Mouse (Mus musculus): ENCODE measurements around the gene Srcap.
A peak's percentile ranks its signal among the peaks of the same experiment; 100 is the strongest.
"Not testable (repeated sequence)": the region's sequence is repeated elsewhere in the genome, so short reads cannot be mapped to it uniquely, and the experiment has no call there.

The Srcap gene

DNA sequence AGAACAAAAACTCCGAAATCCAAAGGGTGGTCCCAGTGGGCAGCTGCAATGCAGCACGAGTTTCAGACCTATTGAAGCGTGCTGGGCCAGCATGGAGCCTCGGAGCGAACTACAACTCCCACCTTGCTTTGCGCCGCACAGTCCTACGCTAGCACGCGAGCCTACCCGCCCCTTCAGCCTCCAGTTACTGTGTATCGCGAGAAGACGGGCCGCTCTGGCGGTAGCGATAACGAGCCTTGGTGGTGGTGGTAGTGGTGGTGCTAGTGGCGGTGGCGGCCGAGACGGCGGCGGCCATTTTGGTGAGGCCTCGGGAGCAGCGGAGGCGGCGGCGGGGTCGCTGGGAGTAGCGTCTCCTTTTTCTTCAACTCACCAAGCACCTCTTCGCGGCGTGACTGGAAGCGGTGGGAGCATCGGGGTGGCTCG, at the start of gene Srcap:
Gene Srcap (plus strand): TSS at position 176 of the 423 bp plus-strand sequence.
- DNase-seq (ENCODE audit: inconsistent age in 2 of 2, low spot score in 1 of 2) = peak; percentile 97 to 98

DNA sequence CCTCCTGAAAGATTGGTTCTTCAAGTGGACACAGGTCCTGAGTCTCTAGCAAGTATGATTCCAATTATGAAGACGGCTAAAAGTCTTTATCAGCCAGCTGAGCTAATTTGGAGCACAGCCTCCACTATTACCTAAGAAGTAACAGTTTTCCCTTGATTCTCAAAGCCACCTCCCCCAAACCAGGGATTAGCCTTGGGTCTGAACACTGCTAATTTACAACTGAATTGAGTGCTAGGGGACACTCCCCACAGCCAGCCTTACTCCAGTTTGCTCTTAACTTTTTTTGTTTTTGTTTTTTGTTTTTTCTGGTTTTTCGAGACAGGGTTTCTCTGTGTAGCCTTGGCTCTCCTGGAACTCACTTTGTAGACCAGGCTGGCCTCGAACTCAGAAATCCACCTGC, 46.6 kb upstream of the Srcap start:
- no peak for DNase-seq (ENCODE audit: inconsistent age in 2 of 2, low spot score in 1 of 2)

DNA sequence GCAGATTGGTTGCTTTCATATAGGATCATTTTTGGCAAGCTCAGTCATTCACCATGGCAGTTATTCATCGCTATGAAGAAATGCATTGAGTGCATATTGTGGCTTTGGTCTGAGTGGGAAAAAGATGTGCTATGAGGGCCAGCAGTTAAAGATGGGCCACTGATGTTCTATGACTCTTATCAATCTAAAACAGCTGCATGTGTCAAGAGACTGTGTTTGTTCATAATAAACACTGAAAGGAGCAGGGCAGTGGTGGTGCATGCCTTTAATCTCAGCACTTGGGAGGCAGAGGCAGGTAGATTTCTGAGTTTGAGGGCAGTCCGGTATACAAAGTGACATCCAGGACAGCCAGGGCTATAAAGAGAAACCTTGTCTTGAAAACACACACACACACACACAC, 46.1 kb upstream of the Srcap start:
- DNase-seq (ENCODE audit: inconsistent age in 2 of 2, low spot score in 1 of 2) = not testable (repeated sequence)

DNA sequence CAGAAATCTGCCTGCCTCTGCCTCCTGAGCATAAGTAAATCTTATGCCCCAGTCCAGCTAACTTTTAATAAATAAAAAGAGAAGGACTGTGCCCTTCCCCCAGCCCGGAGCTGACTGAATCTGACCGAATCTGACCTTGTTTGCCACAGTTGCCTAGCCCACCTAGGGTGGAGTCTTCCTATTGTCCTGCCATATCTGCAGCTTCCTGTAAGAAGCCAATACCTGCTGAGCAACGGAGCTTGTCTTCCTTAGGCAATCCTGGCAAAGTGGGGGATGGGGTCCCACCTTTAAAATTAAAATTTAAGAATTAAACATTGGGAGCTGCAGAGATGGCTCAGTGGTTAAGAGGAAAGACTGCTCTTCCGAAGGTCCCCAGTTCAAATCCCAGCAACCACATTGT, 45.2 kb upstream of the Srcap start:
- DNase-seq (ENCODE audit: inconsistent age in 2 of 2, low spot score in 1 of 2) = no peak

DNA sequence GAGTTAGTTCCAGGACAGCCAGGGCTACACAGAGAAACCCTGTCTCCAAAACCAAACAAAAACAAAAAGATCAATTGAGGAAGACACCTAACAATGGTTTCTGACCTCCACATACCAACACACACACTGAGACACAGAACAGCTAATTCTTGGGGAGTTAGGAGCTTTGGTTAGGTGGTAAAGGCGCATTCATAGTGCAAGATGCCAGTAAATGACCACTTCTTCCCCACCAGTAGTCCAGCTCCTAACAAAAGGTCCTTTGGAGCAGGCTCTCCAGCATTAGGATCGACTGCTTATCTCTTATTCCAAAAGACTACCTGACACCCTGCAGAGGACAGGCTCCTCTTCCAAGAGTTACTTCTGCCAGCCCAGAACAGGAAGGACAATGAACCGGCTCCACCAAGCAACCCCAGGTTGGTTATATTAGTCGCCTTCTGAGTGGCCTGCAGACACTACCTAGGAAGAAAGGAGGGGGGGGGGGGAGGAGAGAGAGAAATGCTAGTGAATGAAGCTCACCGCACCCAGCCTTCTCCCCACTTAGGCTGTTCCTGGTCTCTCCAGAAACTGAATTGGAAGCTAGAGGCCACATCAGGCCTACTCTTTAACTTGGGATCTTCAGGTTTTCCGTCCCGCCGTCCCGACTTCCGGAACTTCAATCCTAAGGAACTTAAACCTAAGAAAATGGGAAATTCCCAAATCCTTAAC, 41.6 kb upstream of the Srcap start:
- DNase-seq (ENCODE audit: inconsistent age in 2 of 2, low spot score in 1 of 2) = peak; percentile 43 to 78

DNA sequence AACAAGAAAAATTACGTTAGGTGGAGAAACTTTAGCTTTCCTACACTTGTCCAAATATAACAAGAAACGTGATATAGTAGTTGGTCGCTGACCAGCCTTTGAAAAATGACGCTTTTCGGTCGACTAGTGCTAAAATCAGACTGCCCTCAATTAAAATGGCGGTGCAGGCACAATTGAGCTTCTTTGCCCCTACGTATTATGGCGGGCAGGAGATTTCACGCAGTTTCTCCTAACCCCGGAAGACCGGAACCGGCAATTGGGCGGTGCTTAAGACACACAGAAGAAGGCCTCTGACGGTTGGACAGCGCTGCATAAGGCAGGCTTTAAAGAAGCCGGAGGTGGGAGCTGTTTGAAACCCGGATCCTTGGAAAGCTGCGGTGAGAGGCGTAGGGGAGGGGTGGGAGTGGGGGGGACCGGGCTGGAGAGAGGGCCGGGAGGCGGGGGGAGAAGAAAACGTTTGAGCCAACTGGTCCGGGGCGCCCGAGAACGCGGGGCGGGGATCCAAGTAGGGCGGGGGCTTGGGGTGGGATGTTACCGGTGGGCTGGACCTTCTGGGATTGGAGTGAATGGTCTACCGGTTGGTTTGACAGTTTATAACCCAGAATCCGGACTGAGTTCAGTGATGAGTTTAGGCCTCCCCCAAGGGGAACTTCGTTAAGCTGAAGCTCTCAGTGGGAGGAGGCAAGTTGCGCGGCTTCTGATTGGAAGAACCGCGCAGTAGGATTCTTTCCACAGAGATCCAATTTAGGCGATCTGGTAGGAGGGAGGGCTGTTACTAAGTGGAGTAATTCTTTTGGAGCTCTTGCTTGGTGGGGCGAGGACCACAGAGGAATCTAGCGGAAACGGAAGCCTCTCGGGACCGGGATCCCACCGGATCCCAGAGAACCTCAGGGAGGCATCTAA, 40.8 kb upstream of the Srcap start:
- peak; percentile 94 to 97 for DNase-seq (ENCODE audit: inconsistent age in 2 of 2, low spot score in 1 of 2)

DNA sequence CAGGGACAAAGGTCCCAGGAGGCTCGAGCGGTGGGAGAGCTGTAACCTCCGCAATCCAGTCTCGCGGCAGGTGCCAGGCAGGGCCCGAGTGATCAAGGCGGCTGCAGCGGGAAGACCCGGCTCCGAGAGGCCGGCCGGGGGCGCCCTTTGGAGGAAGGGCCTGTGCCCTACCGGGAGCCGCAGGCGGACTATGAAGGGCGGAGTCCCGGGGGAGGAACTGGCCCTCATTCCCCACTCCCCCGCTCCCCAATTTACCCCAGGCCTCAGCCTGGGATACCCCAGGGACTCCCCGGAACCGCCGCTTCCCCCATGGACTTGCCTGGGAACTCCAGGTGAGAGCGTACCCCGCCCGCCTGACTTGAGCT, 40.2 kb upstream of the Srcap start:
- DNase-seq (ENCODE audit: inconsistent age in 2 of 2, low spot score in 1 of 2) = no peak

DNA sequence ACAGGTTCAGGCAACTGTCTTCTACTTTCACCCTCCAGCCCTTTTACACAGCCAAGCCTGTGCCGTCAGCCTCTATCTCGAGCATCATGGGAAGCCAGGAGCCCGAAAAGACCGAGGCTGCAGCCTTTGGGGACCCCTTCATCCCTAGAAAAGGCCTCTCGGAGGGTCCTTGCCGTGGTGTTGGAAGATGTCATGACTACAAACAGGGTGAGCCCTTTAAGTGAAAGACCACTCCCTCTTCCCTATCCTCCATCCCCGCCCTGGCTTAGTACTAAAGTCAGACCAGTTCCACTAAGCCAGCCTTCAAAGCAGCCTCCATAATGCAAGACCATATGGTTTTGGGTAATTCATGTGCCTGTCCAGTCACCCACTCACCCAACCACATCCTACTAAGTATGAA, 39.7 kb upstream of the Srcap start:
- DNase-seq (ENCODE audit: inconsistent age in 2 of 2, low spot score in 1 of 2) = no peak

DNA sequence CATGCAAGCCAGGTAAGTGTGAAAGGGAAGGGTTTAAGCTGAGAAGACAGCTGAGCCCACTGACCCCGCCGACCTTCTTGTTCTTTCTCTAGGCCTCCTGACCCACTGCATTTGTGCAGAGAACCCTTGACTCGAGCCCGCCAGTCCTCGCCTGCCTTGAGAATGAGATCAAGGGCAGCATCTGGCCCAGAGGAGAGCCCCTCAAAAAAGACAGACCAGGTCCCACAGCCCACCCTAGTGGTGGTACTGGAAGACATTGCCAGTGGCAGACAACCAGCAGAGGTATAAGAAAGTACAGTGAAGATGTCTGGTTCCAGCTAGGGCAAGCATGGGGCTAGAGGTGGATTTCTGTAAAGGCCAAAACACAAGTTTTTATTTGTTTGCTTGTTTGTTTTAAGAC, 38.1 kb upstream of the Srcap start:
- DNase-seq (ENCODE audit: inconsistent age in 2 of 2, low spot score in 1 of 2) = no peak

DNA sequence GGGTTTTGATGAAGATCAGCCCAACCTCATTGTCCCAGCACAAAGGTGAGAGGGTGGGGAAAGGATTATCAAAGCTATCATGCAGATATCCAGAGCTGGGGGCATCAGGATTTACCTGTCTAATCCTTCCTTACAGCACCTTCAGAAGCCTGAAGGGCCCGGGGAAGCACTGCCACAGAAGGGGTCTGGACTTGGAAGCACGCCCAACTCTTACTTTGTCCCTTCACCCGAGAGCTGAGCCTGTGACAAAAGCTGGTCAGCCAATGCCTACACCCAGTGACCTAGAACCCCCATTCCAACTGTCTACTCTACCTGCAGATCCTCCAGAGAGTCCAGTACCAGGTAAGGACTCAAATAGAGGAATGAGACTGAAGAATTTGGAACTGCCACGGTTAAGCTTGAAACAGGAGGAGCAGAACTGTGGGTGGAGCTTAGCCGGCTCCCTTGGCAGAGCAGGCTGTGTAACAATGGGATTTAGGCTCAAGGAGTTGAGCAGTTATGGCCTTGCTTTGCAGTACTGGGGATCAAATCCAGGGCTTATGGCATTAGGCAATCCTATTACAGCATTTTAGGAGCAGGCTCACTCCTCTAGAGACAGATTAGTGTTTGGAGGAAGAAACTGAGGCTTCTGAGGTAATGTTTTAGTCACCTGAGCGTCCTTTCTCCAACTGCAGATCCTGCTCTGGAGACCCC, 37.3 kb upstream of the Srcap start:
- DNase-seq (ENCODE audit: inconsistent age in 2 of 2, low spot score in 1 of 2) = no peak

DNA sequence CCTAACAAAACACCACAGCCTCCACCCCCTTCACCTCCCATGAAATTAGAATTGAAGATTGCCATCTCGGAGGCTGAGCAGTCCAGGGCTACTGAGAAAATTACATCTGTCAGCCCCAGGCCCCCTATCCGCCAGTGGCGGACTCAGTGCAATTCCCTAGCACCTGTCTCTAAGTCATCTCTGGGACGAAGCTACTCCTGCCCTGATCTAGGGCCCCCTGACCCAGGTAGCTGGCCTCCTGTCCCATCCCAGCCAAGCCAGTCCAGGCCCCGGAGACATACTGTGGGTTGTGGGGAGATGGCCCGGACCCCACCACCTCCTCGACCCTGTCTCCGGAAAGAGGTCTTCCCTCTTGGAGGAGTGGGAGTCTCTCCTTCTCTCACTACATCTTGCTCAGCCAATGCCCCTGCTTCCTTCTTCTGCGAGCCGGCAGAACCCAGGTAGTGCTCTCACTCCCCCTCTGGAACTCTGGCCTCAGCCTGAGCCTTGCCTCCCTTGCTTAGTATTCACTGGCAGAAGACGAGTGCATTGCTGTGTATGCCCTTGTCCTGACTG, 36.5 kb upstream of the Srcap start:
- DNase-seq (ENCODE audit: inconsistent age in 2 of 2, low spot score in 1 of 2) = no peak

DNA sequence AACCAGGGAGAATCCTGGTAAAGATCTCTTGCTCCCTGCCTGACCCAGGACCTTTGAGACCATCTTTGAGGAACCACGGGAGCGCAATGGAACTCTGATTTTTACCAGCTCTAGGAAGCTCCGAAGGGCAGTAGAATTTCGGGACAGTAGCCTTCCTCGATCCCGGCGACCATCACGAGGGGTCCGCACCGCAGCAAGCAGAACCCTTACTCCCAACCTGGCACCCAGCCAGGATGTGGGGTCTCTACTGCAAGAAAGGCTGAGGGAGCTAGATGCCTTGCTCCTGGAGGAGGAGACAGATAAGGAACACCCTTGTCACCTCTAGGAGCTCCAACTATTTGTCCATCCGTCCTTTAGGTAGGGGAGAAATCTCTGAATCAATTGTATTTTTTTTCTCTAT, 35.4 kb upstream of the Srcap start:
- DNase-seq (ENCODE audit: inconsistent age in 2 of 2, low spot score in 1 of 2) = peak; percentile 58 to 67

DNA sequence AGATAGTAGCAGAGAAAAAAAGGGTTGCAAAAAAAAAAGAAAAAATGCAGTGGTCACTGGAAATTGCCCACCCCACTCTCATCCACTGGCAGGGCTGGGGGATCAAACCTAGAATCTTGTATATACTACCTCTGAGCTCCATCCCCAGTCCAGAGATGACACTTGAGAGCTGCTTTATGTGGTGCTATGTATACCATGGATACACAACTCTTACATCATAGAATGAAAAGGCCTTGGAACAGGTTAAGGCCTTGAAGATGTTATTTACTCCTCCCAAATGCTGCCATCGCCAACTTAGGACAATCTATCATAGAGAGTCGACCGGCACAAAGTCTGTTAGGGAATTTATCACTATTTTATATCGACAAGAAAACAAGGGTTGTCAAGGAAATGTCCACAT, 34.9 kb upstream of the Srcap start:
- DNase-seq (ENCODE audit: inconsistent age in 2 of 2, low spot score in 1 of 2) = no peak

DNA sequence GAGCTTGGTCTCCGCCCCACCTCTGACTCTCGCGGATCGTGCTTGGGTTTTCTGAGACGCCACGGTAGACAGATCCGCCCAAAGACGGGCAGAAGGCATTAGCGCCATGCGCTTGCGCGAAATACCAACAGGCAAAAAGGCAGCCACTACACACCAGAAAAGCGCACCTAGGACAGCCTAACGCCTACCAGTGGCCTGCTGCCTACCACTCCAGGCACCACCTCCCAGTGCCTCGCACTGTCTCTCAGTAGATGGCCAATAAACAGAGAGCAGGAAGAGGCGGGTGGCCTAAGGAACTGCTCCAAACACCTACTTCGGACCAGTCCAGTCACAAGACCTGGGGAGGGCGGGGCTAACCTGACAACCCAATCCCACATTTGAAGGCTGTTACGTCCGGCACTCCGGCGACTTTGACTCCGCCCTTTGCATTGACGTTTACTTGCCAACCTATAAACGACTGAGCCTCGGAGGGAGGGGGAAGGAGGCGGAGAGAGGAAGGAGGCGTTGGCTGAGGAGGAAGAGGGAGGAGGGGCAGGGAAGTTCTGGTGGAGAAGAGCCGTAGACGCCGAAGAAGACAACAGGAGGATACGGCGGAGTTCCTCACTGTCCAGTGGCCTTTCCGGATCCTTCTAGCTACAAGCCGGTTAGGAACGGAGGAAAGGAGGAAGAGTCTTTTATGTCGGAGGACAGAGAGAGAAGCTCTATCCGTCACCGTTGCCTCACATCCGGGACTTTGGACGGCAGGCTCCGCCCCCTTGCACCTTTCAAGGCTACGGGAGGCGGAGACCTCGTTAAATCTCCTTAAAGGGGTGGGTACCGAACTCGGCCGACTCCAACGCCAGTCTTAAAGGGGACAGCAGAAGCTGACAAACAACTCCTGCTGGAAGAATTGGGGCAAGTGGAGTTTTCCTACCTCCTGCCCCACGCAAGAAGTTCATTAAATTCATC, 33.8 kb upstream of the Srcap start:
- DNase-seq (ENCODE audit: inconsistent age in 2 of 2, low spot score in 1 of 2) = peak; percentile 100

DNA sequence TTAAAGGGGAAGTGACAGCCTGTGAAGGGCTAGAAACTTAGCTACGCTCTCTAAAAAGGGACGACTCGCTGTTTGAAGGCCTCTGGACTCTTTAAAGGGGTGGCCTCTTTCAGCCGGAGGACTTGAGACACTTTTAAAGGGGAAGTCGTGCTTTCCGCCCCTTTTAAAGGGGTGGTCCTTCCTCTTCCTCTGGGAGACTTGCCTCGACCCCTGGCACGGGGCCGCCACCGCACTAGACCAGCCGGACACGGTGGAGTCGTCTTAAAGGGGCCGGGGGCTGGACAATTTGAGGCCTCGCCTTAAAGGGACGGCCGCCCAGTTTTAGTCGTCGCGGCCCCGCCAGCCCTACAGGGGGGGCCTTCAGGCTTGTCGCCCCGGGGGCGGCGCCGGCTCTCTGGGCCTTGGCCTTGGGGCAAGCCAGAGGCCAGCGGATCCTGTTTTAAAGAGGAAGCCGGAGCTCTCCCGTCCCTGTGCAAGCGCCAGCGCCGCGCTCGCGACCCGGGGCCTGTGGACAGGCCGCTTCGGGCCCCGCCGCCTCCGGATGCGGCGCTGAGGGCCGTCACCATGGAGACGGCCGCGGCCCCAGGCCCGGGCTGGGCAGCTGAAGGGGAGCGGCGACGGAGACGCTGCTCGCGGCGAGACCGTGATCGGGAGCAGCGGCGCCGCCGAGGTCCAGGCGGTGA, 33.0 kb upstream of the Srcap start, which contains the start of gene Fbrs:
Gene Fbrs (plus strand): TSS at position 565 of the 683 bp plus-strand sequence.
- peak; percentile 98 to 99 for DNase-seq (ENCODE audit: inconsistent age in 2 of 2, low spot score in 1 of 2)

DNA sequence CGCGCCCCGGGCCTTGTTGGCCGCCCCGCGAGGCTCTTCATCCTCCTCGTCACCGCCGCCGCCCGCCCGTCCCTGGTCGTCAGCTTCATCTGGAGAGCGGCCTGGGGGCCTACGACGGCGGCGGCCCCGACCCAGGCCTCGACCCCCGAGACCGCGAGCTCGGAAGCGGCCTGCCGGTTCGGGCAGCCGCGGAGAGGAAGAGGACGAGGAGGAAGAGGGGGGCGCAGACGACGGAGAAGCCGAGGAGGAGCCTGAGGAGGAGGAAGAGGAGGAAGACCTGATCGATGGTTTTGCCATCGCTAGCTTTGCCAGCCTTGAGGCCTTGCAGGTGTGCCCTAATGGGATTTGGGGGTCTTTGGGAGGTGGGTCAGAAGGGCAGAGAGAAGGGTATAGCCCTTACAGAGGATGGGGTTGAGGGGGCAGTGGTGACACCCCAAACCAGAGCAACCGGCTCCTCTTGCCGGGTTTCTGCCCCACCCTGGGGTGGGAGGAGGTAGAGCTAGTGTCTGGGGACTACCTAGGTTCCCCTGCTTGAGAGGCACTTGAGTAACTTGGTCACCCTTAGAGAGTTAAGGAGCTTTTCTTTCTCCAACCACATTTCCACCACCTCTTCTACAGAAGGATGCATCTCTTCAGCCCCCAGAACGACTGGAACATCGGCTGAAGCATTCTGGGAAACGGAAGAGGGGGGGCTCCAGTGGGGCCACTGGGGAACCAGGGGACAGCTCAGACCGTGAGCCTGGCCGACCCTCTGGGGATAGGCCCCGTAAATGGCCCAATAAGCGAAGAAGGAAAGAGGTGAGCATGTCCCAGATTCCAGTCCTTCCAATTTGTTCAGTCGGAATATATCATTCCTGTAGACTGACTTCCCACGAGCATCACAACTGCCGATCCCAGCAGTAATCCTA, 32.2 kb upstream of the Srcap start:
- peak; percentile 39 to 75 for DNase-seq (ENCODE audit: inconsistent age in 2 of 2, low spot score in 1 of 2)

DNA sequence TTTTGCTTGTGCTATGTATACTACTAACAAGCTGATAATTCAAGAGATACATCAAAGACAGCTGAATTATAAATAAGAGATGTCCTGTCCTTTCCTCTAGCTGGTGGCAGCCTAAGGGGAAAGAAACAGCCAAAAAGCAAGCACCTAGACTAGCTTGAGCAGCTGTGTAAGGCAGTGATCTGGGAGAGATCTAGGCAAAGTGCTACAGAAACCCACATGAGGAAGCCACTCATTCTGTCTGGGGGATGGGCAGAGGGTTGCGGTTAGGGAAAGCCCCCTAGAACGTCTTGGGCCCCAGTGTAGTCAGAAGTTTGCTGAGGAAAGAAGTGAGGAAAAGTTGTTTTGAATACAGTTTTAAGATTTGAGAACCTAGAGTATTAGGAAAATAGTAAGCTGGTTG, 31.5 kb upstream of the Srcap start:
- peak in 1 of 2 experiments; percentile 56 for DNase-seq (ENCODE audit: inconsistent age in 2 of 2, low spot score in 1 of 2)

DNA sequence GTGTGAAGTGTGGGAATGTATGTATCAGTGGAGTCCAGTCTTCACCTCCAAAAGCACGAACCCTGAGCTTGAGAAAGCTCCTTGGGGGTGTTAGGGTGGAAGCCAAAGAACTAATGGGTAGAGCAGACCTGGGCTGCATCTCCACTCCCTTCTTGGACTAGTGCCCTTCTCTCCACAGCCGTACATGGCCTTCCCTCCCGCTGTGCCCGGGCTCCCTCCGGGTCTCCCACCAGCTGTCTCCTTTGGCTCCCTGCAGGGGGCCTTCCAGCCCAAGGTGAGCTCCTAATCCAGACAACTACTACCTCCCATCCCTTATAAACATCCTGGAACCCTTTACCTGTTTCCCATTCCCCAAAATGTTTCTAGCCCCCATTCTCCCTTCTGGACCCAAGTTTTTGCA, 26.4 kb upstream of the Srcap start:
- no peak for DNase-seq (ENCODE audit: inconsistent age in 2 of 2, low spot score in 1 of 2)

DNA sequence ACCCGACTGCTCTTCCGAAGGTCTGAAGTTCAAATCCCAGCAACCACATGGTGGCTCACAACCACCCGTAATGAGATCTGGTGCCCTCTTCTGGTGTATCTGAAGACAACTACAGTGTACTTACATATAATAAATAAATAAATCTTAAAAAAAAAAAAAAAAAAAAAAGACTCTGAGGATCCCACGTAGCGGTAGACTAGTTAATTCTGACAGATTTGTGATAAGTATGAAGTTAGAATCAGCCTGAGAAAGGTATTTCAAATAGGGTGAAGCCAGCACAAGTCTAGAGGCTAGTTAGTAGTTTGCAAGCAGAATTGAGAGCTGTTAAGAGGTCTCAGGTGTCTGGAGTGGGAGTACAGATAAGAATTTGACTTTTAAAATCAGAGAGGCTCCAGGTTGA, 23.4 kb upstream of the Srcap start:
- not testable (repeated sequence) for DNase-seq (ENCODE audit: inconsistent age in 2 of 2, low spot score in 1 of 2)
